Mouse (Mus musculus): ENCODE measurements around the gene Bicral.
A peak's percentile ranks its signal among the peaks of the same experiment; 100 is the strongest.
"Not testable (repeated sequence)": the region's sequence is repeated elsewhere in the genome, so short reads cannot be mapped to it uniquely, and the experiment has no call there.

Bicral gene

DNA sequence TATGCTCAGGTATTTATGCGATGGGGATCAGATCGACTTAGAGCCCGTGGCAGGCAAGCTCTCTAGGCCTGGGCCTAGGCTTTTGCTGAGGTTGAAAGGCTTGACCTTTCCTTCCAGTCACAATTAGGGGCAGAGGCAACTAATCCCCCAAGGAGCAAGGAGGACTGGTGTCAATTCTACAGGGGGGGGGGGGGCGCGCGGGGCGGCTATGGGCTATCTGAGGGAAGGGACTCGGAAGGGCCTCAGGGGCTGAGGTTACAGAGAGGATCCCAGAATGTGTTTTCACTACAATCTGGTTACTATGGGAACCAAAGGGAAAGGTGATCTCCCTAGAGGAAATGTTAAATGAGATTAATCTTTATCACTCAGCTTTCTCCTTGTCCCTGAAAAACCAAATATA is 60.9 kb downstream of the Bicral start:
- DNase-seq (ENCODE audit: low spot score), result no peak

DNA sequence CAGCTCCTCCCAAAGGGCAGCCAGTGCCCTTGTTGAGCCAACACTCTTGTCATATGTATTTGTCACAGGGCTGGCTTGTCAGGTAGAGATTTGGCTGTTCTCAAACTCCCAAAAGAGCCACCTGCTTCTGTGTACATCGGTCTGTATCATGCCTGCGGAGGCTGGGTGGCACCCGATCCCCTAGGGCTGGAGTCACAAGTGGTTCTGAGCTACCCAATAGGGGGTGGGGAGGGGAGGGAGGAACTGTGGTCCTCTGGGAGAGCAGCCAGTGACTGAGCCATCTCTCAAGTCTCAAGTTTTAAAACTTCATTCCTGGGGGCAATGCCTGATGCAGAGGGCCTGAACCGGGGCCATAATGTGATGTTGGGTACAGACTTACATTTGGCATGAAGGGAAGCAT is 61.5 kb downstream of the Bicral start:
- DNase-seq (ENCODE audit: low spot score), result no peak

DNA sequence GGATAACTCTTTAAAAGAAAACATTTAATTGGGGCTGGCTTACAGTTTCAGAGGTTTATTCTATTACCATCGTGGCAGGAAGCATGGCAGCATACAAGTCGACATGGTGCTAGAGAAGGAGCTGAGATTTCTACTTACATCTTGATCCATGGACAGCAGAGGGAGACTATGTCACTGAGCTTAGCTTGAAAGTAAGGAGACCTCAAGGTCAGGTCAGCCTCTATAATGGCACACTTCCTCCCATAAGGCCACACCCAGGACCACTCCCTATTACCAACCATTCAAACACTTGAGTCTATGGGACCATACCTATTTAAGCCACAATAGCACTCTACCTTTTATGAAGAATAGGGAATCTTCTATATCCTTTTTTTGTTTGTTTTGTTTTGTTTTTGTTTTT is 65.3 kb downstream of the Bicral start:
- DNase-seq (ENCODE audit: low spot score), result no peak

DNA sequence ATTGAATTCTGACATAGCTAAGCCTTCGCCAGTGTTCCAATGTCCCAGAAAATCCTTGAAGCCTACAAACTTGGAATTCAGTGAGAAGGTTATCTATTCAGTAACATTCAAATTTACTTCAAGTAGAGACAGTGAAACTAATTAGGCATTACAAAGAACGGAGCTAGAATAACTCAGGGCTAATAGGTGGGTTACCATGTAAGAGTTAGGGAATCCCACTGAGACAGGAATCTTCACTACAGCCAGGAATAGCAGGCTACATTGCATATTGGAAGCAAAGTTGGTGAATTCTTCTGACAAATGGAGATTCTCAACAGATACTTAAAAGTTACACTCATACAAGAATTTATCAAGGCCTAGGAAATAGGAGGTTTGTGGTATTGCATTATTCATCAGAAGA is 70.3 kb downstream of the Bicral start:
- DNase-seq (ENCODE audit: low spot score), result not testable (repeated sequence)

DNA sequence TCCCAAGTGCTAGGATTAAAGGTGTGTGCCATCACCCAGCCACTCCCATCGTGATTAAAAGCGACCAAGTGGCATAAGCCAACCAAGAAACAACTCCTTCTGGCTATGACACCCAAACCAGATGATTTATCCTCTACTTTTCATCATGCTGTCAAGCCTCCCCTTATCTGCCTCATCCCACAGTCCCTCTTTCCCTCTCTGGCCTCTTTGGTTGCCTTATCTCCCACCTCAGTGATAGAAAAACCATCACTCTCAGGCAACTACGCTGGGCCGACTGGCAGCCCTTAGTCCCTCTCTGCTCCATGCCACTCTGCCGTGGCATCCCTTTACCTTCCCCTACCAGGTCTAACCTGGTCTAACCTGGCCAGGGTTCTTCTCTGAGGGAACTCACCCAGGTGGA is 71.3 kb downstream of the Bicral start:
- no peak for DNase-seq (ENCODE audit: low spot score)

DNA sequence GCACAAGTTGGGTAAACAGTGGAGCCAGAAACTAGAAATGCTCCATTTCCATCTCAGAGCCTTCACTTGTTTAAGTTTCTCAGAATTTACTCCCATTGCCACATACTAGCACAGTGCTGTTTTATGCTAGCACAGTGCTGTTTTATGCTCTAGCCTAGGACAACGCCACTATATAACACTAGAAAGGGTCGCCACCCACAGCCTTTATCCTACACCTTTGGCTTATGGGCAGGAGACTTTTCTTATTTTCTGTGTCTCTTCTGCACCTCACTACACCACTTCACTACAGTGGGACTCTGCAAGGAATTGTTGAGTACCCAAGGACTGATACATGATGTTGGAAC is 75.1 kb downstream of the Bicral start:
- DNase-seq (ENCODE audit: low spot score), result no peak

DNA sequence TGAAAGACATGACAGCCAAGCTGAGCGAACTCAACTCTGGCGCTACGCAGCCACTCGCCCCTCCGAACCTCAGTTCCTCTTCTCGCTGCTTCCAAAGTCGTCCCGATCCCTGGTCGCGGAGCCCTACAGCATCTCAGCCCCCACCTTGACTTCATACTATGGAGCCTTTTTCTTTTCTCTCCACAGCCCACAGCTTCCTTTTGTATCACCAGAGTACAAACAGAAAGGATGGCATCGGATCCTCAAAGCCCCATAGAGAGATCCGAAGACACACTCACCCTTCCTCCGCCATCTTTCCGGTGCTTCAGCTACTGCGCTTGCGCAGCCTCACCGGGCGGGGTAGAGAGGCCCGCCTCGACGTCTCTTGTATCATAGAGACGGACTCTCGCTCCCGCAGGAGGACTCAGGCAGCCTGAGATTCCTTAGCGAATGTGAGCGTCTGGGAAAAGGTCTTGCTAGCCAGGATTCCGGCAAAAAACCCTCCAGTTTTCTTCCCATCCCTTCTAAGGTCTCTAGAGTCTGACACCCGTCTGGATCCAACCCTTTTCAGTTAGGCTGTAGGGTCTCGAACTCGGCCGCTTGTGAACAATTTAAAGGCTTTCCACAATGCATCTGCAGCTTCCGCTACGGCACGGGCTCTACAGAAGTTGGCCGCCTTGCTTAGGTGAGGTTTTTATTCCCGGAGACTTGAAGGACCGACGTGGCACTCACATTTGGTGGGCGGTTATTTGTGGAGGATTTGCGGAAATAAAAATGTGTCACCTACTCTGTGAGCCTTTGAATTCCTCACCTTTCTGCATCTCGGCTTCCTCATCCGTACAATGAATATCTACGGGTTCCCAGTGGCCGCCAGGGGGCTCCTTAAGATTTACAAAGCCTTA is 75.7 kb downstream of the Bicral start, which contains the start of gene Rpl7l1:
Gene Rpl7l1 (minus strand): TSS at position 332 of the 881 bp plus-strand sequence.
- DNase-seq (ENCODE audit: low spot score), result peak; percentile 97

DNA sequence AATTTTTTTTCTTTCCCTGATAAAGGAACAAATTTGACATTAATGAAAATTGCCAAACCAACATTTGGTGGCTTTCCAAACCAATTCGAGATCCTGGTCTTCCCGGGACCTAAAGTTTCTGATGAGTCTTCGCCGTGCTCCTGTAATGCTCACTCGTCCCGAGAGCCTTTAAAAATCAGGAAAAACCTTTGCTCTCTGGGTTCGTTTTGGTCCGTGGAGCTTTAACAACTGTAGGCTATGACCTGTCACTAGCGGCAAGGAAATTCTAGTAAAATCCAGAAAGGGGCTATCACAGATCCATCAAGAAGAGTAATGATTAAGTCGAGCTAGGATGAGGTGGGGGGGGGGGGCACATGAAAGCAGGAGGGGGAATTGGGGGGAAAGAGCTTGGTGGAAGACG is 76.4 kb downstream of the Bicral start:
- peak; percentile 42 for DNase-seq (ENCODE audit: low spot score)

DNA sequence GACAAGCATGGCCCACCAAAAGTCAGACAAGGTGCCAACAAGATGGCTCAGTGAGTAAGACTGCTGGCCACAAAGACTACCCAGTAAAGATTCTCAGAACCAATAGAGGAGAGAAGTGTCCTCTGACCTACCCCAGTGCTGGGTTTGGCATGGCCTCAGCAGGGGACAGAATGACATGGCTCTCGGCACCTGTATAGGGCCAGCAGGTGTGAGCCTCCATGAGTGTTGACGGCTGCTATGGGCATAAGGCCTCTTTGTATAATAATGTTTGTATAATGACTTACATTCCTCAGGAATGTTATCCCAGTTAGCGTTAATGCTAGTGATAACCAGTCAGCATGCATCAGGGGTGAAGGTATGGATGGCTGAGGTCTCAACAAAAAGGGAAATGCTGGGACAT is 82.2 kb downstream of the Bicral start:
- no peak for DNase-seq (ENCODE audit: low spot score)

DNA sequence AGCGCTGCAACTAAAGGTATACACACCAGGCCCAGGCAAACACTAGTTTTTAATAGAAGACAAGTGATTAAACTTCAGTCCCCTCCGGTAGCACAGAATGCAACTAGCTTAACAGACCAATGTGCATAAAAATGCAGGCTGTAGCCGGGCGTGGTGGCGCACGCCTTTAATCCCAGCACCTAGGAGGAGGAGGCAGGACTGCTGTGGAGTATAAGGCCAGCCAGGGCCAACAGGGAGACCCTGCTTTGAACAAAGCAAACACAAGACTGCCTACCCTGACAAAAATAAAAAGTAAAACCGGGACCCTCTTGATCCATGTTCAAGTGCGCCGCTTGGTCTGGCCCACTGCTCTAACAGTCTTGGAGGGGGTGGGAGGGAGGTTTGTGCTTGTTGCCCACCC is 83.2 kb downstream of the Bicral start:
- no peak for DNase-seq (ENCODE audit: low spot score)

DNA sequence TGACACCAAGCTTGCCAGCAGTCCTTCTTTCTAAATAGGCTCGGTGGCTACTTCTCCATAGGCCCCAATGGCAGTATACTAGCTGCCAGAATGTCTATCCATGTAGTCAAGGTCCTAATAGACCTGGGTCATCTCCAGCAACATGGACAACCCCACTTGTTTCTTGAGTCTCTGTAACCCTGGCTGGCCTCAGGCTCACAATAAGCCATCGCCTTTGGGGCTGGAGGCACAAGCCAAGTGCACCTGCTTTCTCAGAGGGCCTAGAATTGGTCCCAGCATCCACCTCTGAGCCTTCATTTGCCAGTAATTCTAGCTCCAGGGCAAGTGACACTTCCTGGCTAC is 84.2 kb downstream of the Bicral start:
- no peak for DNase-seq (ENCODE audit: low spot score)

DNA sequence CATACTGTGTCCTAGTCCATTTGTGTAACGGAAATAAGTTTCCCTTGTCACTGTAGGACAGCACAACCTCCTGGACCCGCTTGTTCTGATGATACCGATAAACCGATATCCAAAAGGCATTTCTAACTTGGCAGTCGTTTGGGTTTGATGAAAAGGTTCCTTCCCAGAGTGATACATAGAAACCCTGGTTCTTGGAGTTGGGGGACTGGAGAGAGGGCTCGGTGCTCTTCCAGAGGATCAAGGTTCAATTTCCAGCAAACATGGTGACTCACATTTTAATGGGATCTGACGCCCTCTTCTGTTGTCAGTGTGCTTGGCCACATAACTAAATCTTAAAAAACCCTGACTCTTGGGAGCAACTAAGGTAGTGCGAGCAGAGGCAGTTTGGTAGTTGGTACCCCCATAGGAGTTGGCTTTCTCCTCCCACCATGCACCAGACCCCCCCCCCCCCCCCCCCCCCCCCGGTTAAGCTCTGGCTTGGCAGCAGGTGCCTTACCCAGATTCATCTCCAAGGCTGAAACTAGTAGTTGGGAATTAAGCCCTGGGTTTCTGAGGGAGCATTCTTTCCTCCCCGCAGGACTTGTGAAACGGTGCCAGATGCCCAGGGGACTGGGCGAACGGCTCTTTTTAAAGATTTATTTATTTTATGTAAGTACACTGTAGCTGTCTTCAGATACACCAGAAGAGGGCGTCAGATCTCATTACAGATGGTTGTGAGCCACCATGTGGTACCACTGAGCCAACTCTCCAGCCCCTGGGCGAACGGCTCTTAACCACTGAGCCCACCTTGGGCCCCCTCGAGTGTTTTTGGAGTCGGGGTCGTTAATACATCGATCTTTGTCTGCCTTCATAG is 84.8 kb downstream of the Bicral start:
- peak; percentile 71 for DNase-seq (ENCODE audit: low spot score)

DNA sequence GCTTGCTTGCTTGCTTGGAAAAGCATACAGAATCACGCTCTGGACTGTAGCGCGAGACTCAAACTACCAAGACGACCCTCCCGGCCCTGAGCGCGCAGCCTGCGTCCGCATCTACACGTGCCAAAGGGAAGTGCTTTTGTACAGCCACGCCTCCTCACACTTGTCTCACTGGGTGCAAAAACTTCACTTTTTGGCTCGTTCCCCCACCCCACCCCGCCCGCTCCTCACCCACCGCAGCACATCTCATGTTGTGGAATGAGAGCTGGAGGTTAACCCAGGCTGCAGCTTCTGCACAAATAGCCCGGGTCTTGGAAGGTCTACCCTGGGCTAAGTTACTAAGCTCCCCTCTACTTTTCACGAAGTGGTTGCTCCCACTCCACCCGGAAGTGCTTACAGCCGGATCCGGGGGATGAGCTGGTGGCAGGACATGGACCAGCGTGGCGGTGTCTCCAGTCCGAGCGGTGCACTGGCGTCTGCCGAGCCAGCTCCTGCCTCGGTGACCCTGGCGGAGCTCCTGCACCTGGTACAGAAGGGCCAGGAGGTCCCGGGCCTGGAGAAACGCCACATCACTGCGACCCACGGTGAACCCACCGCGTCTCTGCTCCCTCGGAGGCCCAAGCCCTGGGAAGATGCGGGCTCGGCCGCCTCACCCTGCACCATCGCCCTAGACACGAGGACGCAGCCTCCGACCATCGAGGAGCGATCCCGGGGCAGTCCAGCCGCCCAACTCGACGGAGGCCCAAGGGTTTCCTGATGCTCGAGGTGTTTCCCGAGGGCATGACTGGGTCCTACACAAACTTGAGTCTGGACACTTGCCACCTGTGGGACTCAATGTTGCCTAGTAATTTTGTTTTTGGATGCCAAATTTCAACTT is 85.6 kb downstream of the Bicral start, which contains the start of gene 2310039H08Rik:
Gene 2310039H08Rik (plus strand): TSS at position 232 of the 874 bp plus-strand sequence.
- DNase-seq (ENCODE audit: low spot score), result peak; percentile 93

DNA sequence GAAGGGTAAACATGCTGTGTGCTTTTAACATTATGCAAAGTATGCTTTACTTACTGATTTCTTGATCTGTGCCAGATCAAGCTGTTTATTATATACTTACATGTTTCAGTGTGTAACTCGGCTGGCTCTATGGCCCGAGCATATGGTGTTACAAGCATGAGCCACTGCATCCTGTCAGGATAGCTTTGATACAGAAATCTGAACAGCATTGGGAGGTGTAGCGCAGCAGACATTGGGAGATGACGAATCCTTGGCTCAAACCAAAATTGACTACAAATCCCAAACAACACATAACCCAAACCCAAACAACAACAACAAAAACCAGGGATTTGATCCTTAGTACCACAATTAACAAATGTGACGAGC is 86.3 kb downstream of the Bicral start:
- no peak for DNase-seq (ENCODE audit: low spot score)

DNA sequence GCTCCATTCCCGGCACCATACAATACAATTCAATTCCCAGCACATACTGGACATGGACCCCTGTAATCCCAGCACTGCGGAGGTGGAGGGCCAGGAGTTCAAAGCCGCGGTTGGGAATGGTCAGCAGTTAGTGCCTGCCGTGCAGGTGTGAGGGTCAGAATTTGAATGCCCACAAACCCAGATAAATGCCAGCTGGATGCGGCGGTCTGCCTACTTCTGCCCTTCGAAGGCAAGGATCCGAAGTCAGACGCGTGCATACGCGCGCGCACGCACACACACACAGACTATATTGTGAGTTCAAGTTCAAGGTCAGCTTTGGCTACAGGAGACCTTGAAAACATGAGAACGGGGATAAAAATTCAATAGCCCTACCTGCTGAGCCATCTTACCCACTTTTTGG is 86.7 kb downstream of the Bicral start:
- DNase-seq (ENCODE audit: low spot score), result no peak

DNA sequence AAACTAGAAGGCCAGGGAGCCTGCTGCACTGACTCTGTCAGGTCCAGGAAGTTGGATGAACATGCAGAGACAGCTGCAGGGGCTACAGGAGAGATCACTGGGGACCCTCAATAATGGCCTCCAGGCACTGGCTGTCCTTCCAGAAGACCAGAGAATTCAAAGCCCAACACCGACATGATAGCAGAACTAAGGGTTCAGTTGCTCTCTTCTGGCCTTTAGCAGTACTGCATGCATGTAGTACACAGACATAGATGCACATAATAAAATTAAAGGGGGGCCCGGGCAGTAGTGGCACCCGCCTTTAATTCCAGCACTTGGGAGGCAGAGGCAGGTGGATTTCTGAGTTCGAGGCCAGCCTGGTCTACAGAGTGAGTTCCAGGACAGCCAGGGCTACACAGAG is 87.3 kb downstream of the Bicral start:
- no peak for DNase-seq (ENCODE audit: low spot score)

DNA sequence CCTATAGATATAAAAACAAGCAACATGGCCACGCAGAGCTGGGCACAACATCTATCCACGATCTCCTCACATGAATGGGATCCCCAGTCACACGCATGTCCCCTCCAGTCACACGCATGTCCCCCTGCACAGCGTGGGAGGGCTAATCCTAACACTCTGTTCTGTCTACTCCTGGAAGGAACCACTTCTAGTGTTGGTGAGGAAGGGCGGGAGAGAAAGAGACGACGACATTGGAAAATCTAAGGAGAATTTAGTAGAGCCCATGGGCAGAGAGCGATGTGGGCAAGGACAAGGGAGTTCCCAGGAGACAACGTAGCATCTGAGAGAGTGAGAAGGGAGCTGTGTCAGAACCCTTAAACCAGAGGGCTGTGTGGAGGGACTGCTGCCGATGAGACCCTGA is 87.7 kb downstream of the Bicral start:
- DNase-seq (ENCODE audit: low spot score), result no peak

DNA sequence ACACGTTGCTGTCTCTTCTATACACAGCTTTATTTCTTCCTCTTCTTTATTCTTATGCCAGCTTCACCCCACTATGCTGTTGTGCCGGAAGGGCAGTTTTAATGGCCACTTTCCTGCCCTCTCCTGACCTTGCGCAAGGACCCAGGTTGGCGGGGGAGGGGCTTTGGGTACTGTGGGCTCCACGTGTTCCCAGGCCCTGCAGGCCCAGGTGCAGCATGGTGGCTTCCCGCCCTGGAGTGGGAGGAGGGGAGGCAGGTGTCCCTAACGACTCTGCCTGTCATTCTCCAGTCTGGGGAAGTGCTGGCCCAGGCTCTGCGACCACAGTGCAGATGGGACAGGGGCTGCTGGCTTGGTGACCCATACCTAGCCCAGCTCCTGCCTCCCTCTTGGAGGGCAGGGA is 90.4 kb downstream of the Bicral start:
- DNase-seq (ENCODE audit: low spot score), result no peak

DNA sequence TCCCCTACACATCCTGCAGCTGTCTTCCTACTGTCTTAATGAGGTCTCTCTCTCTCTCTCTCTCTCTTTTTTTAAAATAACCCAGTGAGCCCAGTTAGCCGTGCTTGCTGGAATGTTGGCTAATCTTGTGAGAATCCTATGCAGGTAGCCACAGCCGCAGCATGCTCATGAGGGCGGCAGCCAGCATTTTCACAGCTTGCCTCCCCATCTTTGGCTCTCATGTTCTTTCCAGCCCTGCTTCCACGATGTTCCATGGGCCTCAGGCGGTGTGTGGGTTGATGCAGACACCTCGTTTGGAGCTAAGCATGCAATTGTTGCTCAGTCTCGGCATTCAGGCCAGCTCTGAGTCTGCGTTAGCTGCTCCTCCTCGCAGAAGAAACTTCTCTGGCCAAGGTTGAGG is 93.4 kb downstream of the Bicral start:
- not testable (repeated sequence) for DNase-seq (ENCODE audit: low spot score)

DNA sequence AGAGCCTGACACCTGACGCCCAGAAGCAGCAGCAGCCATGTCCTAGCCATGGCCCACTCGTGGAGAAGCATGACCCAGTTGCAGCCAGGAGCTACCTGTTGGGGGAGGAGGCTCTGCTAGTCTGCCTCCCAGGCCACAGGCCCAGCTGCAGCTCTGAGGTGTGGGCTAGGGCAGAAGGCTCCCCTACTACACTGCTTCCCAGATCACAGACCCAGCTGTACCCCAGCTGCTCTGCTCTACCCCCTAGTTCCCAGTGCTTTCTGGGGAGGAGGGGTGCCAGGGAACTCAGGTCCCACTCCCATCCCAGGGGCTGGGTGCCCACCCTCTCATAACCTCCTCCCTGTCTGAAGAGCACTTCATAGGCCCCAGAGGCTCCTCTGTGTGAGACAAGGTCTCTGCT is 94.7 kb downstream of the Bicral start, which contains the start of gene Ptcra:
Gene Ptcra (minus strand): TSS at position 169 of the 400 bp plus-strand sequence.
- no peak for DNase-seq (ENCODE audit: low spot score)

DNA sequence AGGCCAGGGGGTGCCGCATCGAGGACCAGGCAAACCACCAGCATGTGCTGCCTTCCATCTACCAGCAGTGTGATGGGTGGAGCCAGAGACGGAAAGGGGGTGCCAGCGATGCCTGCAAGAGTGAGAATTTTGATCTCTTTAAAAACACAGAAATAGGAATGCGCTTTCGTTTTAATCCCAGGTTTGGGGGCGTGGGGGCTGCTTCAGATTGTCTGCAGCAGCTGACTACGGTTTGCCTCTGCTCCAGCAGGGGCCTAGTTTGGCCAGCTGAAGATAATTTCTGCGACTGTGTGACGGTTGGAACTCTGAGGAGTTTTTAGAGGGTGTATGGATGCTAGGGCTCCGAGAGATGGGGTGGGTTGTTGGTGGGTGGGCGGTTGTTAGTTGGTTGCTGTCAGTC is 99.5 kb downstream of the Bicral start:
- DNase-seq (ENCODE audit: low spot score), result no peak

All from MN1 (cell line).